Mouse (Mus musculus) intestine, embryonic 15.5 days (tissue): ENCODE measurements around the gene Scgb1c1. TPM values are rescaled to one million over a fixed set of nuclear protein-coding genes. Genes with fewer than 3 reads are reported as not detected.
"Not testable (repeated sequence)": the region's sequence is repeated elsewhere in the genome, so short reads cannot be mapped to it uniquely, and the experiment has no call there.

Experiments
- ATAC-seq: fragments of 200-750 bp; cut with Nextera tagmentation; 2 replicates; pipeline ENCODE4 v1.8.0; 2017; ENCODE audit warnings: moderate TSS enrichment, moderate library complexity
- H3K27ac ChIP-seq: fragments of 300-500 bp; sonication (generic); 2 replicates; pipeline ENCODE4 v1.5.1; 2015; ENCODE audit warnings: mild to moderate bottlenecking, inconsistent platforms
- H3K27me3 ChIP-seq: fragments of 300-500 bp; sonication (generic); replicated peaks from 2 replicates; pipeline ENCODE4 v1.6.1; 2015; ENCODE audit warnings: inconsistent platforms
- H3K36me3 ChIP-seq: fragments of 300-500 bp; sonication (generic); 2 replicates; pipeline ENCODE4 v1.6.1; 2015; ENCODE audit warnings: inconsistent platforms
- H3K4me1 ChIP-seq: fragments of 300-500 bp; sonication (generic); replicated peaks from 2 replicates; pipeline ENCODE4 v1.6.1; 2015; ENCODE audit warnings: inconsistent platforms
- H3K4me2 ChIP-seq: fragments of 300-500 bp; sonication (generic); replicated peaks from 2 replicates; pipeline ENCODE4 v1.6.1; 2015; ENCODE audit warnings: mild to moderate bottlenecking, inconsistent platforms
- H3K4me3 ChIP-seq: fragments of 300-500 bp; sonication (generic); replicated peaks from 2 replicates; pipeline ENCODE4 v1.5.1; 2015; ENCODE audit warnings: inconsistent platforms
- H3K9ac ChIP-seq: fragments of 300-500 bp; sonication (generic); 2 replicates; pipeline ENCODE4 v1.6.1; 2015; ENCODE audit warnings: inconsistent platforms
- H3K9me3 ChIP-seq: fragments of 300-500 bp; sonication (generic); 2 replicates; pipeline ENCODE4 v1.6.1; 2016; ENCODE audit warnings: inconsistent platforms
- WGBS: fragments of 180-500 bp; shearing (Covaris S2); methylation state at CpG from one replicate; pipeline ENCODE4 v1.1.7; 2015; 5-methylcytosine and 5-hydroxymethylcytosine counted together
- polyA plus RNA-seq: library from polyadenylated mRNA; unstranded; fragments of >200 nt; fragmentation: Nextera tagmentation; extraction: Ambion mirVana; gene quantifications from 2 replicates; pipeline ENCODE4 v1.2.1, GENCODE M21; 2015

The Scgb1c1 gene
- polyA plus RNA-seq, 1 experiment from 2014 or later: not detected

- H3K4me1 ChIP-seq: peaks cover 18% of the 10 kb centered on the region
- H3K27ac ChIP-seq: no peak overlapping the region
- no peak for ATAC-seq
- no peak overlapping the region for H3K4me2 ChIP-seq
- 79% methylated on average over 6 of the region's 6 CpGs for WGBS
- H3K36me3 ChIP-seq: peaks cover 32% of the 10 kb centered on the region
- H3K9ac ChIP-seq: no peak overlapping the region
- H3K27me3 ChIP-seq: no peaks in the 10 kb centered on the region
- no peaks in the 10 kb centered on the region for H3K9me3 ChIP-seq
- H3K4me3 ChIP-seq: no peak overlapping the region
Measured at GRCm38 (mm10) chr7:140859997-140860396, 14.7 kb downstream of the Scgb1c1 start.

- H3K4me3 ChIP-seq: no peak overlapping the region
- H3K4me1 ChIP-seq: peaks cover 13% of the 10 kb centered on the region
- WGBS: 85% methylated on average over 5 of the region's 5 CpGs
- H3K9ac ChIP-seq: no peak overlapping the region
- H3K27me3 ChIP-seq: no peaks in the 10 kb centered on the region
- no peak overlapping the region for H3K27ac ChIP-seq
- no peaks in the 10 kb centered on the region for H3K9me3 ChIP-seq
- no peak overlapping the region for H3K4me2 ChIP-seq
- no peak for ATAC-seq
- H3K36me3 ChIP-seq: peaks cover 32% of the 10 kb centered on the region
Measured at GRCm38 (mm10) chr7:140860728-140861127, 15.4 kb downstream of the Scgb1c1 start.

GRCm38 (mm10) chr7:140864761-140865160, 19.4 kb downstream of the Scgb1c1 start:
- Histone ChIP-seq H3K9me3 (no peaks in the 10 kb centered on the region), H3K4me2 (no peak overlapping the region), H3K27ac (no peak overlapping the region), H3K4me1 (no peaks in the 10 kb centered on the region), H3K9ac (no peak overlapping the region), H3K27me3 (no peaks in the 10 kb centered on the region), H3K4me3 (no peak overlapping the region), H3K36me3 (peaks cover 35% of the 10 kb centered on the region)
- no peak for ATAC-seq
- 89% methylated on average over 12 of the region's 12 CpGs for WGBS

GRCm38 (mm10) chr7:140874224-140874623, 28.9 kb downstream of the Scgb1c1 start:
- WGBS: 91% methylated on average over 4 of the region's 4 CpGs
- no peak for ATAC-seq
- 0 out of 2 replicates have a peak, but pooled peaks cover 7% of the 10 kb centered on the region for H3K36me3 ChIP-seq

GRCm38 (mm10) chr7:140877364-140877763, 32.0 kb downstream of the Scgb1c1 start:
- 0 out of 2 replicates have a peak, but pooled peaks cover 7% of the 10 kb centered on the region for H3K36me3 ChIP-seq
- H3K27ac ChIP-seq: no peak overlapping the region
- H3K4me1 ChIP-seq: peaks cover 7% of the 10 kb centered on the region
- H3K4me2 ChIP-seq: no peak overlapping the region
- 81% methylated on average over 6 of the region's 6 CpGs for WGBS
- H3K4me3 ChIP-seq: no peak overlapping the region
- ATAC-seq: no peak
- no peak overlapping the region for H3K9ac ChIP-seq
- H3K27me3 ChIP-seq: no peaks in the 10 kb centered on the region
- no peaks in the 10 kb centered on the region for H3K9me3 ChIP-seq

More at GRCm38 (mm10) chr7:140874224-140874623, 28.9 kb downstream of the Scgb1c1 start:
- H3K9ac ChIP-seq: no peak overlapping the region
- H3K4me2 ChIP-seq: no peak overlapping the region
- H3K9me3 ChIP-seq: no peaks in the 10 kb centered on the region
- H3K27me3 ChIP-seq: no peaks in the 10 kb centered on the region
- no peak overlapping the region for H3K27ac ChIP-seq
- H3K4me1 ChIP-seq: no peaks in the 10 kb centered on the region
- no peak overlapping the region for H3K4me3 ChIP-seq

GRCm38 (mm10) chr7:140879355-140879754, 34.0 kb downstream of the Scgb1c1 start:
- no peak for ATAC-seq
- H3K4me3 ChIP-seq: no peak overlapping the region
- H3K9me3 ChIP-seq: no peaks in the 10 kb centered on the region
- H3K27ac ChIP-seq: no peak overlapping the region
- H3K4me2 ChIP-seq: no peak overlapping the region
- WGBS: 89% methylated on average over 7 of the region's 7 CpGs
- 0 out of 2 replicates have a peak, but pooled peaks cover 7% of the 10 kb centered on the region for H3K36me3 ChIP-seq
- H3K9ac ChIP-seq: no peak overlapping the region
- no peaks in the 10 kb centered on the region for H3K27me3 ChIP-seq
- peaks cover 11% of the 10 kb centered on the region for H3K4me1 ChIP-seq

- H3K9ac ChIP-seq: no peak overlapping the region
- peak overlapping the region; percentile 33 for H3K4me2 ChIP-seq
- 0 out of 2 replicates have a peak, but pooled peaks cover 7% of the 10 kb centered on the region for H3K36me3 ChIP-seq
- peaks cover 11% of the 10 kb centered on the region for H3K4me1 ChIP-seq
- no peak for ATAC-seq
- no peaks in the 10 kb centered on the region for H3K27me3 ChIP-seq
- H3K9me3 ChIP-seq: no peaks in the 10 kb centered on the region
- 64% methylated on average over 3 of the region's 3 CpGs for WGBS
- H3K4me3 ChIP-seq: no peak overlapping the region
- peak overlapping the region; percentile 40 for H3K27ac ChIP-seq
Measured at GRCm38 (mm10) chr7:140880419-140880818, 35.1 kb downstream of the Scgb1c1 start.

- H3K4me1 ChIP-seq: peaks cover 11% of the 10 kb centered on the region
- peak overlapping the region; percentile 76 for H3K9ac ChIP-seq
- peak overlapping the region; percentile 59 for H3K4me3 ChIP-seq
- no peaks in the 10 kb centered on the region for H3K9me3 ChIP-seq
- WGBS: 13% methylated on average over 8 of the region's 8 CpGs
- peak overlapping the region; percentile 40; the same call in 1 of the 2 replicates for H3K27ac ChIP-seq
- H3K36me3 ChIP-seq: 0 out of 2 replicates have a peak, but pooled peaks cover 7% of the 10 kb centered on the region
- peak overlapping the region; percentile 82 for H3K4me2 ChIP-seq
- ATAC-seq: peak; percentile 19
- H3K27me3 ChIP-seq: no peaks in the 10 kb centered on the region
Measured at GRCm38 (mm10) chr7:140880865-140881515, 35.6 kb downstream of the Scgb1c1 start.

- no peaks in the 10 kb centered on the region for H3K27me3 ChIP-seq
- ATAC-seq: peak; percentile 97
- H3K36me3 ChIP-seq: 0 out of 2 replicates have a peak, but pooled peaks cover 4% of the 10 kb centered on the region
- H3K4me1 ChIP-seq: peaks cover 11% of the 10 kb centered on the region
- H3K9ac ChIP-seq: peak within 1 kb of the TSS; percentile 76
- H3K9me3 ChIP-seq: no peaks in the 10 kb centered on the region
- H3K4me3 ChIP-seq: peak within 1 kb of the TSS; percentile 59
- under 1% methylated on average over 59 of the region's 59 CpGs for WGBS
- peak within 1 kb of the TSS; percentile 82 for H3K4me2 ChIP-seq
- peak within 1 kb of the TSS; percentile 85 for H3K27ac ChIP-seq
Measured at GRCm38 (mm10) chr7:140881696-140882468, 36.5 kb downstream of the Scgb1c1 start, which contains the start of the genes Psmd13 and Sirt3. Psmd13 (plus strand) TSS chr7:140881968. Sirt3 (minus strand) TSS chr7:140882309.

GRCm38 (mm10) chr7:140882469-140882803, 37.1 kb downstream of the Scgb1c1 start:
- WGBS: 0% methylated on average over 12 of the region's 12 CpGs

GRCm38 (mm10) chr7:140890636-140891035, 45.3 kb downstream of the Scgb1c1 start:
- 97% methylated on average over 16 of the region's 16 CpGs for WGBS
- H3K36me3 ChIP-seq: peaks cover 33% of the 10 kb centered on the region
- H3K4me3 ChIP-seq: not testable (repeated sequence)

More at GRCm38 (mm10) chr7:140882469-140882803, 37.1 kb downstream of the Scgb1c1 start:
- Histone ChIP-seq H3K27me3 (no peaks in the 10 kb centered on the region), H3K4me3 (peak overlapping the region; percentile 59), H3K9me3 (no peaks in the 10 kb centered on the region), H3K9ac (peak overlapping the region; percentile 60), H3K4me1 (peaks cover 11% of the 10 kb centered on the region), H3K27ac (0 out of 2 replicates have a peak overlapping the region, but pooled peaks have one; percentile 85), H3K4me2 (peak overlapping the region; percentile 82), H3K36me3 (0 out of 2 replicates have a peak, but pooled peaks cover 8% of the 10 kb centered on the region)
- peak; percentile 53 for ATAC-seq

GRCm38 (mm10) chr7:140894031-140894430, 48.7 kb downstream of the Scgb1c1 start:
- ATAC-seq: no peak

More at GRCm38 (mm10) chr7:140890636-140891035, 45.3 kb downstream of the Scgb1c1 start:
- not testable (repeated sequence) for H3K27ac ChIP-seq, H3K9ac ChIP-seq, H3K4me1 ChIP-seq, H3K27me3 ChIP-seq, ATAC-seq, H3K4me2 ChIP-seq, H3K9me3 ChIP-seq

More at GRCm38 (mm10) chr7:140894031-140894430, 48.7 kb downstream of the Scgb1c1 start:
- no peaks in the 10 kb centered on the region for H3K27me3 ChIP-seq
- H3K4me2 ChIP-seq: no peak overlapping the region
- 90% methylated on average over 7 of the region's 7 CpGs for WGBS
- no peak overlapping the region for H3K4me3 ChIP-seq
- no peaks in the 10 kb centered on the region for H3K4me1 ChIP-seq
- H3K9me3 ChIP-seq: no peaks in the 10 kb centered on the region
- H3K9ac ChIP-seq: no peak overlapping the region
- peaks cover 41% of the 10 kb centered on the region for H3K36me3 ChIP-seq
- no peak overlapping the region for H3K27ac ChIP-seq
